Mouse (Mus musculus): ENCODE results near the gene Dhx15.

The Dhx15 gene

DNA sequence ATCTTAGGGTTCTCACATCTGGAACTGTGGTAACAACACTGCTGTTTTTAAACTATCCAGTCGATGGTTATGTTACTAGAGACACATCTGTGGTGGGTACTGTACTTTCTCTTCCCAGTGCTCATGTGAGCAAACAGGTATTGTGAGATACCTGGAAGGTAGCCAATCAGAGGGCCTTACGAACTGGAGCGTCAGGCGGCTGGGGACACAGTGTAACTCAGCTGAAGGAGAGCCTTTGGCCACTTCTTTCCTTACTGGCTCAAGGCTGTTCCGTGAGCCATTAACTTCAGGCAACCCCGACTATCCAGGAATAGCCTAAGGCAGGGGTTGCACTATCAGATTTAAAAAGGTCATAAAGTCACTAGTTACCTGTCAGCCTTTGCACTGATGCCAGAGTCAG lies 51.5 kb downstream of the Dhx15 start:
- no peak for DNase-seq

DNA sequence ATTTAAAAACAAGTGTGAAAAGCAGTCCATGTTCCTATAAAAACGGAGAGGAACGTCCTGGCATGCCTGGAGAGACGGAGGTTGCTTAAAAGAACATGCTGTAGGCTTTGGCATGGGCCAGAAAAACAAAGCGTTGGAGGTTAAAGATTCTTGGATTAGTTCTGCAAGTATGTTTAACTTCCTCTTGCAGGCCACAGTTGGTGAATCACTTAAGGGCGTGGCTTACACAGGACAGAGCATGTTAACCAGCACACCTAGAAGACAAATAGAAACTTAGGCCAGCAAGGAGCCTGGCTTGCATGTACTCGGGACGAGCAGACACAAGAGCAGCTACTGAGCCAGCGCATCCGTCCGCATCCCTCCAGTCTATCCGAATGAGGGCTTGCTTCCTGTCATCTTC lies 52.2 kb downstream of the Dhx15 start:
- no peak for DNase-seq

DNA sequence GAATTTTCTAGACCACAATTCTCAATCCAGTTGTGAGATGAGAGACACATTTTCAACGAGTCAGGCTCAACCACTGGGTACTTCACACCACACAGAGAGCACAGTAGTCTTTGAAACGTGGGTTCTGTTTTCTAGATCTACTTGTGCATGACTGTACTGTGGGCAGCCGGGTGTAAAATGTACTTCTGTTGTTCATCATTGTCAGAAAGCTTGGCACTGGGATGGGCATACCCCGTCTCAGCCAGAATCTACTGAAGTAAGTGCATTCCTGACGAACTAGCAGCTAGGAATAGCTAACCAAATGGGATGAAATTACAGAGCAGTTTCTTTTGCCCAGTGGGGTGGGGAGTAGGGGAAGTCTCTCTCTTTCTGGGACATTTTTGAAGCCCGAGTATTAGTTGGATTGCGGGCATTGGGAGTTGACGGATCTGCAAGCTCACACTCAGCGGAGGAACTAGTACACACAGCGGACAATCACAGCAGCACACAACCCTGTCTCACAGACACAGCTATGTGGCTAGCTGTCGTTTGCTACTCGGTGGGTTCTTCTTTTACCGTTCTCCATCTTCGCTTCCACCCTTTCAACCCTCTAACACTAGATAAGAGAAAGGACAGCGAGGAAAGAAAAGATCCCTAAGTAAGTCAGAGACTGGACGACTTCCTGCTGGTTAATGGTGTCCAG lies 54.7 kb downstream of the Dhx15 start:
- no peak for DNase-seq

DNA sequence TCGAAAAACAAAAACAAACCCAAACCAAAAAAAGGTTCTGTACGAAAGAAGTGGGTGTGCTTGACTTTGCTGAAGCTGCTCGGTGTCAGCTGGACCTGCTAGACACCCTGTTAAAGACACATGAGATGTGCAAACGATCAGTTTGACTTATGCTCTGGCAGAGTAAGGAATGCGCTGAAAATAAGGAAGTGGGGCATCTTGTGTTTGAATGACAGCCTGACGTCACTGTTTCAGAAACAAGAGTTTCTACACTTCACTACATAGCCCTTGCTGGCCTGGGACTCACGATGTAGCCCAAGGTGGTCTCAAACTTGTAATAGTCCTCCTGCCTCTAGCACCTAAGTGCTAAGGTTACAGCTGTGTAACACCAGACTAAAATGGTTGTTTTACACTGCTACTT lies 57.5 kb downstream of the Dhx15 start:
- DNase-seq: no peak

DNA sequence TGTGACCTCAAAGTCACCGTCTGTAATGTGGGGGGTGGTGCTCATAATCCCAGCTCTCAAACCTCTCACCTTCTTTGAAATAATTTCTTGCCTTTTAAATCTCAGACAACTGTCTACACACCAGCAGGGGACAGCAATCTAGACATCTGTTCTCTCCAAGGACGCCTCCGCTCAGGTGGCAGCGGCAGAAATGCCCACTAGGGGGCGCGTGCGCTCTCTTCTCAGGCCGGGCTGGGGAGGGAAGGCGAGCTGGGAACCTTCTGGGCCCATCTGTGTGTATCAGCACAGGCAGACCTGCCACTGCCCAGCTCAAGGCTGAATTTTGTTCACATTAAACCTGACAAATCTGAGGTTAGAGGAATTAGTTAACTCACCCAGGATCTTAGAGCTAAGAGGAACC lies 58.2 kb downstream of the Dhx15 start:
- DNase-seq: peak; percentile 61

DNA sequence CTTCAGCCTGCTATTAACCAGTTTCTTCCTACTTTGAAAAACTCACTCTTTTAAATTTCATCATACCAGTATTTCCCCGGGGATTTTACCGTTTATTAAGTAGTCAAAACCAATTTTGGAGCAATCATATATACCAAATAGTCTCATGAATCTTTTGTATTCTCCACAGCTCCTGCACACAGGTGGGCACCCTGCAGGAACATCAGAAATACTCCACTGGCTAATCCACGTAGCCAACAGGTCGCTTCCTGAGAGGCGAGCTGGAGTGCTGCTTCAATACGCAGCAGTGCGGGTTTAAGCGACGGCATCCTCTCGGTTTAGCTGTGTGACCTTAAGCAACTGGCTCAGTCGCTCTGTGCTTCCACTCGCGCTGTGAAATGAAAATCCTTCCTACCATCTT lies 58.9 kb downstream of the Dhx15 start:
- no peak for DNase-seq

DNA sequence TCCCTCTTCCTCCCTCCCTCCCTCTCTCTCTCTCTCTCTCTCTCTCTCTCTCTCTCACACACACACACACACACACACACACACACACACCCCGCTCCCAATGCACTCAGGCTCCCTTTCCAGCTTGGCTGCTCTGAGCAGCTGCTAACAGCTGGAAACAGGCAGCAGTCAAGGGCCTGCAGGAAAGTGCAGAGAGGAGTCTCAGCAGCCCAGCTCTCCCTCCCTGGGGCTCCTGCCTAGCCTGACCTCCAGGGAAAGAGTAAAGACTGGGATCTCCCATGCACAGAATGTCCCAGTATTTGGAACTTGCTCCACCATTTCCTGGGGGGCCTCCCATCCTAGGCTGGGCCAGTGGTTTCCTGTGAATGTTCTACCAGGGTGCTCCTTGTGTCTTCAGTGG lies 59.8 kb downstream of the Dhx15 start:
- no peak for DNase-seq

DNA sequence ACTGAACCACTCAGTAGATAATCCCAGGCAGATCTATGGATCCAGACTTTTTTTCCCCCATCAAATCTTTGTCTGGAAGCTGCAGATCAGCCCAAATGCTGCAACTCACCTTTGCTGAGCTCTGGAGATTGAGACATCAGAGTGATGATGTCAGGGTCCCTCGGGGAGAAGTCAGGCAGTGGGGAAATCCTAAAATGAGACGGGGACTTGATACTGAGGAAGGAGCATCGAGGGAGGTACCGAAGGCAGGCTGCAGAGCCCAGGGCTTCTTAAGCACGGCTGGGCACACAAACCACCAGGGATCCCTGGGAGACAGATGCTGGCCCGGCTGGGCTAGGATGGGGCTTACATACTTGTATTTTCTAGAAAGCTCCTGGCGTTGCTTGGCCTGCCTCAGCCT lies 64.1 kb downstream of the Dhx15 start:
- DNase-seq: no peak

DNA sequence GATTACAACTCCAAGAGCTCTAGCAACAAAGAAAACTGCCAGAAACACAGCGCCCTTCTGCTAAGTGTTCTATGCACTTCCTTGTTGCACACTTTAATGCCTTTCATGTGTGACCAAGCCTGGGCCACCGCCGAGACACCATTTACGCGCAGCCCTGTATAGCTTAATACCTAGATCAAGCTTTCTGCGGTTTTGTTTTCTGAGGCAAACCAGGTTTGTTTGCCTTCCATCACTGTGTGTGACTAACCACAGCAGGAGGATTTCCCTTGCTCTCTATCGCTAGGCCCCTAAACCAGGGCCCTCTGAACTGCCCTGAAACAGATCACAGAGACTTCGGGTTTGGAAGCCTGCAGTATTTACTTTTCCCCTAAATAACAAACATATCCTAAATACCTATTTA lies 64.5 kb downstream of the Dhx15 start:
- DNase-seq: no peak

DNA sequence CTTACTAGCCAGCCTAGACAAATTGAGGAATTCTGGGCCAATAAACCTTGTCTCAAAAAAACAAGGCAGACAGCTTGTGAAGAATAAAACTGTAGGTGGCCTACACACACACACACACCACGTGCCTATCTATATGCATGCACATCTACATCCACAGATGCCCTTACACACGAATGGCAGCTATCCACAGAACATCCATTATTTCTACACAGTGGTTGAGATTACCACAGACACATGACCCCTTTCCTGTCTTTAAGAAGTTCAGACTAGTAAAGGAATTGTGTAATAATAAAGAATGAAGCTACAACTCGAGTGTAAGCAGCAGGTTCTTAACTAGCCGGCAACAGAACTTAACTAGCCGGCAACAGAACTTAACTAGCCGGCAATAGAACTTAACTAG lies 68.2 kb downstream of the Dhx15 start:
- no peak for DNase-seq

DNA sequence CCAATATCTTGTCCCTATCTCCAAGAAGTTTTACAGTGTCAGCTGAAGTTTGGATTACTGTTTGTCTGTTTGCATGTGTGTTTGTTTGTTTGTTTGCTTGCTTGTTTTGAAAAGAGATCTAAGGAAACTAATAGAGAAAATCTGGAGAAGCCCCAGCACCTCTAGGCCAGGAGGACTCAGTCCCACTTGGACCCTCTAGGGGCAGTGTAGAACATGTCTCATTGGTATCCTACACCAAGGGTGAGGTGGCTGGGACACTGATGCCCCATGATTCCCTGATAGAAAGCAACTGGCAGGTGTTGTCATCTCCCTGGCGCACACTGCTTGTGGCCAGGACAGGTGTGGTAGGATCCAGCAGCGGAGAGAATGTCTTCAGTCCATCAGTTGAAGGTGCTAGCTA lies 70.5 kb downstream of the Dhx15 start:
- peak; percentile 32 for DNase-seq

DNA sequence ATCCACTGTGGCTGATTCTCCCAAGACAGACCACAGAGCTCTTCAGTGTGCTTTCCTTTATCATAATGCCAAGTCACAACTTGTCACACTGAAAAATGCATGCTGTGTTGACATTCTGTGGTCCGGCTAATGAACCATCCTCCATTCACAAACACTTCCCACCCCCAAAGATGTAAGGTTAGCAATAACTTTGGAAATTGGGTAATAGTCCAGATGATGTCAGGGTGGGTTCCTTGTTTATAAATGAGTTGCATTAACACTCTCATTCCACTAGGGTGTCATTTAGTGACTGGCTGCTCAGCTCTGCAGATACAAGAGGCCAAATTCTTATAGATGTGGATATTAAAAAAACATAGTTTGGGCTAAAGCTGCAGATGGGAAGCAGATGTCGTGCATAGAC lies 71.1 kb downstream of the Dhx15 start:
- DNase-seq: no peak

DNA sequence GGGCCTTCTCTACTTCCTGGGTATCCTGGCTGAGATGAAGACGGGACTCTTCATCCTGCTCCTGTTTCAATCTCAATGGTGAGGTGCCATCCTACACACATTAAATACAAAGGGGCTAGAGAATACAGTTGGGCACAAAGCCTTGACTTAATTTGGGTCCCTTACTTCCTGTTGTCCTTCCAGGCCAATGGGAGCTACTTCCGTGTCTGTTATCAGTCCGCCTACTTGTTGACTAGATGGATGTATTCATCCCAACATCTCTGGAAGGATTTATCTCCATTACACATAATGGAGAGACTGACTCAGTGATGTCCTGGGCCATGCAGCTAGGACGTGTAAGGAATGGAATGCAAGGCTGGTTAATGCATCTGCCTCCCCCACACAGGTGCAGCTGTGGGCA lies 72.5 kb downstream of the Dhx15 start:
- DNase-seq: no peak

DNA sequence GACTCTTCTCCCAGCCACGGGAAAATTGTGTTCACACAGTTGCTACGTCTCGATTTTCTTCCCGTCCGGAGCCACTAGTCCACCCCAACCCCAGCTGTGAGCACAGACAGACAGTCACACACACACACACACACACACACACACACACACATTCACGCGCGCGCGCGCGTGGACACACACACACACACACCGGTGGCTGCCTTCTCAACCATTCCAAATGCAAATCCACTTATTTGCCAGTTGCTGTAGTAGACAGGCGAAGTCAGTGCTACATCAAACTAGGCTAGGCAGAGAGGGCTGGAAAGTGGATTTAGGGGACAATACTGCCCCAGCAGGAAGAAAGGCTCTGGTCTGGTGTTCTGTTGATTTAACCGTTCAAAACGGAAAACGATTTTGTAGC lies 73.9 kb downstream of the Dhx15 start:
- DNase-seq: peak; percentile 60

DNA sequence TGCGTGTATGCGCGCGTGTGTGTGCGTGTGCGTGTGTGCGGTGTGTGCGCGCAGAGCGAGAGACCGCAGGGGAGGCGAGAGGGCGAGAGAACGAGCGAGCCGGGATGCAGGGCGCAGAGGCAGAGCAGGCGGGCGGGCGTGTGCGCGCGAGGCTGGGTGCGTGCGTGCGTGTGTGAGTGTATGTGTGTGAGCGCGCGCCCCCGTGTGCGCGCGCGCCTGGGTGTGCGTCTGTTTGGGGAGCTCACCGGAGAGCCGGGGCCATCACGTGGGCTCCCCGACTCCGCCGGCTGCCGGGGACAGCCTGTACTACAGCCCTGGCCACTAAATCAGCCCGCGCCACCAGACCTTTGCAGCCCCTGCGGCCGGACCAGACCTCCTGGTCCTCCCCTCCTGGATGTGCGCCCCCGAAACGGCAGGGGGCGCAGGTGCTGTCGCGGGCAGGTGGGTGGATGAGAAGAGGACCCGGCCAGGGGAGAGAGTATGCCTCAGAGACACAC lies 74.4 kb downstream of the Dhx15 start:
- DNase-seq: peak; percentile 93

DNA sequence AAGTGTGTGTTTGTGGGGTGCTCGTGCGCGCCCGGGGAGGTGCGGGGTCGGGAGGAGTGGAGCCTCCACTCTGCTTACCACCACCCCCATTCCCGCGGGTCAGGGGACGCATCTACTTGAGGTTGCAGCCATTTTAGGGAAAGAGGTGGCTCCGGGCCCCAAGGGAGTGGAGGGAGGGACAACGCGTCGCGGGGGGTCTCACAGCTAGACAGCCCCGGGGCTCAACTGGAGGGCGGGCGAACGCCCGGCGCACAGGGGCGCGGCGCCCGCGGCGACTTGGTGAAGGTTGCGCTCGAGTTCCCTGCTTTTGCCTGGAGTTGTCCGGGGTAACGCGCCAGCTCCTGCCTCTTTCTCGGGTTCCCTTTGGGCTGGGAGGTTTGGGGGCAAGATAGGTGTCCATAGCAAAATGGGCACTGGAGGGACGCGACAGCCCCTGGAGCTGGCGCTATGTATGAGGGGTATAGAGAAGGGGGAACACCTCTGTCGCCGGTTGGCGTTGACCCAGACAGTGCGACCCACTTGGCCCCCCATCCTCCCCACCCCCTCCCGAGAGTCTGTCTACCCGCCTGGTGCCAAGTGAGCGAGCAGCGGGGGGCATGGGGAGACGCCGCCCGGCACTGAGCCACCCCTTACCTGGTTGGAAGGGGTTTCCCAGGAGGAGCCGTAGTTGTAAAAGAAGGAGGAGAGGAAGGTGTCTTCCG lies 75.4 kb downstream of the Dhx15 start:
- DNase-seq: peak; percentile 48

DNA sequence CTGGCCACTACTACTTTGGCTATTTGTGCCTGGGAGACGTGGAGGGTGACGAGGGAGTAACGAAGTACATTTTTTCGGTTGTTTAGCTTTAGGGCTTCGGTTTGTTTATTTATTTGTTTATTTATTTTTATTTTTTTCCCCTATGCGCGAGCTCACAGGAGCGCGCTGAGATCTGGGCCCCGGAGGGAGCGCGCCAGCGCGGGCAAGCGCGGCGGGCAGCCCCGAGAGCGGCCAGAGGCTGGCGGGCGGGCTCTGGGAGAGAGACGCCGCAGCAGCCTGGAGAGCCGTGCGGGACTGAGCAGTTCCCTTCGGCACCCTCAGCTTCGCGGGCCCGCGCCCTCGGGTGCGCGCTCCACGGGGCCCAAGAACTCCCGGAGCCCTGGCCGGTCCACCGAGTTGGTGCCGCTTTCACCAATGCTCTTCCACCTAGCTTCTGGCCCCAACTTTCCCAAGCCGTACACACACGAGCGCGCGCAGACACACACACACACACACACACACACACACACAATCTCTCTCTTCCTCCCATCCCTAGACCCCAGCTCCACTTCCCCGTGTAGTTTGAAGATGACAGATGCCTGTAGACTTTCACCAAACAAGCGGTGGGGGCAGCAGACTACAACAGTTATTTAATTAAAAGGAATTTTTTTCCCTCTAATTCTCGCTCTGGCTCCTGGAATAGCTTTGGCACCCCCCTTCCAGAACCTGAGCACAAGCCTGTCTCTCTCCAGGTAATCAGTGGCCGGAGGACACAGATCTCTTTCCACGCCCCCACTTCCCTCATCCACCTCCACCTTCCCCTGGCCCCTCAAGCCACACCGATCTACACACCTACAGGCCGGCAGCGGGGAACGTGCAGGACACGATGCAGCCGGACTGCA lies 76.2 kb downstream of the Dhx15 start:
- DNase-seq: peak; percentile 53

DNA sequence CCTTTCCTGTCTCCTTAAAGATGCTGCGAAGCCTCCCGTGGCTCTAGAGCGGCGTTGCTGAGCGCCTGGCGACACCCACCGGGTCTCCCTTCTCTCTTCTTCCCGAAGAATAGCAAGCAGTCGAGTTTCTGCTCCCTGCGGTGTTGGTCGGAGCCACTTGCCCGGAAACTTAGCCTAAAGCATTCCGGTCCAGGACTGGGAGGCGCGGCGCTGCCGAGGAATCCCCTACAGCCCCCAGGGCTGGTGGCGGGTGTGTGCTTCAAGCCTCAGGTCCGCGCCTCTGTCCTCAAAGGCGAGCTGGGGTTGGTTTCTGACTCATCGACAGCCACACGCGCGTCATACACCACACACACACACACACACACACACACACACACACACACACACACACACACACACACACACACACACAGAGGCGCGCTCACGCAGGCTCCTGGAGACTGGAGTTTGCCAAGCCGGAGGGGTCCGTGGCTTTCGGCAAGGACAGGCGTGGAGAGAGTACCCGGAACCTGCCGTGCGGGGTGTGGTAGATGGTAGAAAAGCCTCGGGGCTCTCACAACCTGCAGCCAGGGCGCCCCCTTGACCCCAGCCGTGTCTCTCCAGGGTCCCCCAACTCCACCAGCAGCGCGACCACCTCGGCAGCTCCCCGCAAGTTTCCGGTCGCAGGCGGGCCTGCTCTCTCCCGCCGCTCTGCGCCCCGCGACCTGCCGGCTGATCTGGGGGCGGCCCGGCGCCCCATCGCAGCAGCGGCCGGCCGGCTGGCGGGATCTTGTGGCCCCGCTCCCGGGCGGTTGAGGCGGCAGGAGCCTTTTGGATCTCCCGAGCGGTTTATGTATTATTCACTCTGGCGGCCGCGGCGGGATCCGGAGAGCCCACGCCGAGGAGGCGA lies 77.1 kb downstream of the Dhx15 start:
- peak; percentile 61 for DNase-seq

DNA sequence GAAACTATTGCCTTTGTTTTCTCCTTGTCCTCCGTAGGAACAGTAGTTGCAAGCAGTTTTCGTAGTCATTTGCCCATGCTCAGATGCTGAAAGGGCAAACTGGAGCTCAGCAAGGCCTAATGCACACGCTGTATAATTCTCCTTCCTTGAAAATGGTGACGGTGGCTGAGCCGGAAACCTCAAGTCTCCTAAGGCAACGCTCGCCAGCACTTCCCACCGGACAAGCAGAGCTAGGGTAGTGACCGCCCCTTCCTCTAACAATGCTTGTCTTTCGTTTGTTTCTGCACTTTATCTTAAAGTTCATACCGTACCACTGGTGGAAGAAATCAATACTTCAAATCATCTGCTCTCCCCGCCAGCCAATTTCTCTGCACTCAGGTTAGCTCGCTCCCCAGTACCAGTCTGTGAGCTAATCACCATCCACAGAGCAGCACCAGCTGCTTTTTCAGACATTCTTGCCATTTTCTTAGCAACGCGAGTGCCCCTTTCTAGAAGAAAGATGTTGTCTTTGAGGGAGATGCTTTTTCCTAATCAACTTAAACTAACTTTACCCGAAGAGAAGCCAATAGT lies 78.0 kb downstream of the Dhx15 start:
- peak; percentile 22 for DNase-seq

DNA sequence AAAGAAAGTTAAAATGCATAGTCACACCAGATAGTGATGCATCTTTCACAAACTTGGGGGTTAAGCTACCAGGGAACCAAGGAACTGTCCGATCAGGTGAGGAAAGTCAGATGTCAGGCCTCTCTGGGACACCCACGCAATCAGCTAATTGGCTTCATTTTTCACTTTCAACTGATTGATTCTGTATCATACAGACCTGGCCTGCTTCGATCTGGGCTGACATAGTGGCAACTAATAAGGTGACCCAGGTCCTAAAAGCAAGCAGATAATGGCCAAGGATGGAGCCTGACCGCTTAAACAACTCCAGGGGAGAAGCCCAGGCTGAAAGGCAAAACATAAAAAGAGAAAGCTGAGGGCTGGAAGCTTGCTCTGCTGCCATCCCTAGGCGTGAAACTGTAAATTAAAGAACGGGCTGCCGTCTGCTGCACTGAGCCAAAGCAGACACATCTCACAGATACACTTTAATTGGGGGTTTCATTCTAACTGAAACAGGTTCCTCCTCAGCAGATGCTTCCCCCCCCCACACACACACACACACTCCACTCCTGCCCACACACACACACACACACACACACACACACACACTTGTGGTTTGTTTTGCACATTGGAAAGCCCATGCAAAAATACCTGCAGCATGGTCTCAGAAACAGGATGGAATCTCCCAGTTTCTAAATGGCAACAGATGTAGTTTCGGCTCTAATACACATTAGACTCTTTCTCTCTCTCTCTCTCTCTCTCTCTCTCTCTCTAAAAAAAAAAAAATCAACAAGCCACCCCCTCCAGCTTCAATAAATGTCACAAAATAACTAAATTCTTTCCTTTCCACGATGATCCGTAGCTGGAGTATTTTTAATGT lies 79.3 kb downstream of the Dhx15 start:
- peak; percentile 20 for DNase-seq

Data from retina, postnatal 1 day (tissue).